Mouse (Mus musculus) hindbrain, embryonic 13.5 days (tissue): Measurements from ENCODE around the gene Cbx1. TPM values are rescaled to one million over a fixed set of nuclear protein-coding genes. Genes with fewer than 3 reads are reported as not detected.

Experiments
- ATAC-seq: fragments of 200-750 bp; cut with Nextera tagmentation; 2 replicates; pipeline ENCODE4 v1.8.0; 2017; ENCODE audit warnings: moderate TSS enrichment; ENCODE audit not compliant: low FRiP score
- H3K27ac ChIP-seq: fragments of 300-500 bp; sonication (generic); 2 replicates; pipeline ENCODE4 v1.5.1; 2015; ENCODE audit warnings: inconsistent platforms, mild to moderate bottlenecking, moderate library complexity
- H3K27me3 ChIP-seq: fragments of 300-500 bp; sonication (generic); 2 replicates; pipeline ENCODE4 v1.6.1; 2015; ENCODE audit warnings: mild to moderate bottlenecking, inconsistent platforms
- H3K36me3 ChIP-seq: fragments of 300-500 bp; sonication (generic); 2 replicates; pipeline ENCODE4 v1.6.1; 2015; ENCODE audit warnings: mild to moderate bottlenecking, inconsistent platforms
- H3K4me1 ChIP-seq: fragments of 300-500 bp; sonication (generic); replicated peaks from 2 replicates; pipeline ENCODE4 v1.6.1; 2015; ENCODE audit warnings: inconsistent platforms
- H3K4me2 ChIP-seq: fragments of 300-500 bp; sonication (generic); 2 replicates; pipeline ENCODE4 v1.6.1; 2015; ENCODE audit warnings: inconsistent platforms, mild to moderate bottlenecking, moderate library complexity
- H3K4me3 ChIP-seq: fragments of 300-500 bp; sonication (generic); 2 replicates; pipeline ENCODE4 v1.5.1; 2015; ENCODE audit warnings: mild to moderate bottlenecking, inconsistent platforms
- H3K9ac ChIP-seq: fragments of 300-500 bp; sonication (generic); 2 replicates; pipeline ENCODE4 v1.6.1; 2015; ENCODE audit warnings: mild to moderate bottlenecking, inconsistent platforms
- H3K9me3 ChIP-seq: fragments of 300-500 bp; sonication (generic); 2 replicates; pipeline ENCODE4 v1.6.1; 2016; ENCODE audit warnings: inconsistent platforms
- WGBS: fragments of 180-500 bp; shearing (Covaris S2); methylation state at CpG from one replicate; pipeline ENCODE4 v1.1.7; 2015; 5-methylcytosine and 5-hydroxymethylcytosine counted together
- microRNA counts: library from miRNA; unstranded; fragments of <30 nt; microRNA quantifications from one replicate; lab custom pipeline; 2016
- microRNA-seq: library from miRNA; unstranded; fragments of <30 nt; microRNA quantifications from one replicate; pipeline ENCODE4, GENCODE M21; 2016
- polyA plus RNA-seq: library from polyadenylated mRNA; unstranded; fragments of >200 nt; fragmentation: Nextera tagmentation; extraction: Ambion mirVana; gene quantifications from 2 replicates; pipeline ENCODE4 v1.2.1, GENCODE M21; 2015

Gene Cbx1
- polyA plus RNA-seq, 1 experiment from 2014 or later = 108 TPM

DNA sequence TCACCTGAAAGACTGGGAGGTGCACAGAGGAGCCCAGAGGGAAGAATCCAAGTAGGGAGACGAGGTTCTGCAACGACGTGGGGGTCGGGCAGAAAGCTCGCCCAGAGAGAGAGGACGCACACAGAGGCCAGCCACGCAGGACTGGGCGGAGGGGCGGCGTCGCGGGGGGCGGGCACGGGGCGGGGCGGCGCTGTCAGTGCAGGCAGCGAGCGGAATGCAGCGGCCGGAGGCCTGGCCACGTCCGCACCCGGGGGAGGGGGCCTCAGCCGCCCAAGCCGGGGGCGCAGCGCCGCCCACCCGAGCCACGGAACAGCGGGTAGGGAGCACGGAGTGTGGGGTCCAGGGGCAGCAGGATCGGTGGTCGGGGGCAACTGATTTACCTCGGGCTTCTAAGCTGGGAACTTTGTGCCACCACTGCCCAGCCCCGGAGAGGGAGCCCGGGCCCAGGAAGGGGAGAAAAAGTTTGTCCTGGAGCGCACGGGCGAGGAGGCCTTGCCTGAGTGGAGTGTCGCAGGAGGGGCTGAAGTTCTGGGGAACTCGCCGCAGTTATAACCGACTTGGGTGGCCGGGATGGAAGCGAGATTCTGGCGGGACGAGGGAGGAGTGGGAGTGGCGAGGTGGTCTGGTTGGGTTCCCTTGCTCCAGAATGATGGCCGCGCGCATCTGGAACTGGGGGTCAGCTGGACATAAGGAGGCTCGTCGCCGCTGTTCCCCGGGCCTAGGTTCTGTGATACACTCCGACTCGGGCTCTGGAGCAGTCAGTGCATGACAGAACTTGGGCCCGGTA, 60.9 kb downstream of the Cbx1 start, which contains the start of gene Copz2:
TSS of gene Copz2 (plus strand) at position 190 of the 787 bp plus-strand sequence.
- ATAC-seq = 0 out of 2 replicates have a peak, but pooled peaks have one; percentile 24
- Histone ChIP-seq H3K4me1 (peaks cover 11% of the 10 kb centered on the region), H3K27ac (no peak within 1 kb of the TSS), H3K9ac (peak within 1 kb of the TSS; percentile 63), H3K36me3 (no peaks in the 10 kb centered on the region), H3K9me3 (no peaks in the 10 kb centered on the region), H3K4me2 (peak within 1 kb of the TSS; percentile 67), H3K4me3 (peak within 1 kb of the TSS; percentile 44), H3K27me3 (peaks cover 18% of the 10 kb centered on the region)
- under 1% methylated on average over 59 of the region's 60 CpGs for WGBS

DNA sequence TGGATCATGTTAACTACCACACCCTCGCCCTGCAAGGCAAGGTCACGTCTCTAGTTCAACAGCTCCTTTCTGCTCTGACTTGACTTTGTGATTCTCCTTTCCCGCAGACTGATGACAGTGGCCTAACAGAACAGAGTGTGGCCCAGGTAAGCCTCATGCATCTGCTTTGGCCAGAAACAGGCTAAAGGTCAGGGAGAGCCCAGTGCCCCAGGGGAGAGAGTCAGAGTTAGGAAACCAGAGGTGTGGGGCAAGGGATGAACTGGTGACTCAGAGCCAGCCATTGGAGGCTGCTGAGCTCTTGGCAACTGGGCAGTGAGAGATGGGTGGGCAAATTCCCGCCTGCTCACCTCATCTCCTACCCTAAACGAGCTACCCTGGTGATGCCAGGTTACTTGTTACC, 68.5 kb downstream of the Cbx1 start:
- 83% methylated on average over 5 of the region's 5 CpGs for WGBS

More for the DNA sequence above, 68.5 kb downstream of the Cbx1 start:
- Histone ChIP-seq H3K9ac (no peak overlapping the region), H3K4me2 (no peak overlapping the region), H3K36me3 (no peaks in the 10 kb centered on the region), H3K27ac (no peak overlapping the region), H3K27me3 (no peaks in the 10 kb centered on the region), H3K4me1 (peaks cover 17% of the 10 kb centered on the region), H3K9me3 (no peaks in the 10 kb centered on the region), H3K4me3 (no peak overlapping the region)
- no peak for ATAC-seq

MicroRNAs encoded within 50 kb of the gene (microRNA counts, 519-probe panel; counts per million panel counts)
- microRNA mmu-miR-152 (lab: Ali Mortazavi, UCI) = 4,034 counts per million, percentile 63 among the panel's probes with 10 or more counts

Small RNA genes within 50 kb of the gene (microRNA-seq; reads per million reads assigned to microRNA genes)
- gene Mir152 = 36.1 reads per million, percentile 37 among the genes with 10 or more reads in this experiment

Other genes starting within 250 kb of the Cbx1 start
- 69.0 and 71.8 TPM in 2 replicates for gene Snx11, start 11.6 kb upstream of the Cbx1 start, polyA plus RNA-seq
- gene Nfe2l1, start 40.8 kb downstream of the Cbx1 start, polyA plus RNA-seq = 69.8 and 72.6 TPM in 2 replicates
- gene Copz2, start 60.7 kb downstream of the Cbx1 start, polyA plus RNA-seq = 27.3 and 31.7 TPM in 2 replicates
- gene Cdk5rap3, start 127.4 kb downstream of the Cbx1 start, polyA plus RNA-seq = 92.9 and 100 TPM in 2 replicates
- gene Prr15l, start 139.0 kb downstream of the Cbx1 start, polyA plus RNA-seq = 0.29 and 0.43 TPM in 2 replicates
- gene Pnpo, start 154.9 kb downstream of the Cbx1 start, polyA plus RNA-seq = 20.5 and 22.6 TPM in 2 replicates
- gene Sp2, start 193.8 kb downstream of the Cbx1 start, polyA plus RNA-seq = 15.9 and 17.2 TPM in 2 replicates
- 0.10 and 0.29 TPM in 2 replicates for gene Sp6, start 224.3 kb downstream of the Cbx1 start, polyA plus RNA-seq
- gene Scrn2, start 240.8 kb downstream of the Cbx1 start, polyA plus RNA-seq = 14.4 and 15.3 TPM in 2 replicates